Mouse (Mus musculus) urinary bladder, postnatal 25 days (tissue): ENCODE results near the gene Rbm38.

ENCODE experiments used
- DNase-seq: peaks from one replicate; pipeline ENCODE4 v3.0.0; 2022; ENCODE audit warnings: low spot score

Gene Rbm38

DNA sequence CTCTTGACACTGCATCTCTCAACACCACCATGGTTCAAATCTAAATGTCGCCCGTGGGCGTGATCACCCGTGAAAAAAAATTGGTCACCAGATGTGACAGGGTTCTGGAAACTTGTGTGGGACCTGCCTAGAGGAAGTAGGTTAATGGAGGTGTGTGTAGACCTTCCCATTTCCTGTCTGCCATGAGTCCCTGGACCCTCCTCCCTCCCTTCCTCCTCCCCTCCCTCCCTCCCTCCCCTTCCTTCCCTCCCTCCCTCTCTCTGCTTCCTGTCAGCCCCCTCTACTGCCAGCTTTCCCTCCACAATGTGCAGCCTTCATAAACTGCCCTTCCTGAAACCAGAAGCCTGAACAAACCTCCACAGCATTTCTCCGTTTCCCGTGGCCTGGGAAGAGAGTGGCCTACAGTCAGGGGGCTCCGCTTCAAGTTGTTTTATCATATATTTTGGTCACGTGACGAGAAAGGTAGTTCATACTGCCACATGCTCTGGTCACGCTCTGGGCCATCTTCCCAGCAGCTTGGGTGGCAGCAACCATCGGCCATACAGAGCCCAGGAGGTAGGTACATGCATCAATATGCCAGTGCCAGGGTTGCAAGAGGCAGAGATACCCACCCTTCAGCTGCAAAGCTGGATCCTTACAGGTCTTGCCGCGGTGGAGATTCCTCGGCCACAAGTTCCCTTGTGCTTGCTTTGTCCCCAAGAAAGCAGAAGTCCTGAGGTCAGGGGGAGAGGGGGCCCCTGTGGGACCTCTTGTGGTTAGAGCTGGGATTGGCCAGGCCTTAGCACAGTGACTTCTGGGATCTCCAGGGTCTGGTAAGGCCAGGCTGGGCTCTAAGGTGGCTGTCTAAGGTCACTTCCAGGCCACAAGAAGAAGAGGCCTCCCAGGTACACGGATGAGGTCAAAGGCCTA lies 41.4 kb downstream of the Rbm38 start:
- DNase-seq: no peak

DNA sequence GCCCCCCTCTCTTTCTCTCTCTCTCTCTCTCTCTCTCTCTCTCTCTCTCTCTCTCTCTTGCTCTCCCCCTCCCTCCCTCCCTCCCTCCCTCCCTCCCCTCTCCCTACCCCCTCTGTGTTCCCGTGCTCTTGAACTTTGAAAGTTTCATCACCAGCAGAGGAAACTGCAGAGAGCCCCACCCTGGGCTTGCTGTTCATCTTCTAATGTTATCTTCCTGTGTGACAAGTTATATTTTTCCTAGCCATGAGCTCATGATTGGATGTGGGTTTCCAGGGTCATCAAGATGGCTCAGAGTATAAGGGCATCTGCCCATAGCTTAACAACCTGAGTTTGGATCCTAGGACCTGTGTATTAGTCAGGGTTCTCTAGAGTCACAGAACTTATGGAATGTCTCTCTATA lies 42.9 kb downstream of the Rbm38 start:
- no peak for DNase-seq

- DNase-seq: no peak
Measured at GRCm38 (mm10) chr2:173064864-173065263, 44.6 kb downstream of the Rbm38 start.

- no peak for DNase-seq
Measured at GRCm38 (mm10) chr2:173072948-173073347, 52.6 kb downstream of the Rbm38 start.

DNA sequence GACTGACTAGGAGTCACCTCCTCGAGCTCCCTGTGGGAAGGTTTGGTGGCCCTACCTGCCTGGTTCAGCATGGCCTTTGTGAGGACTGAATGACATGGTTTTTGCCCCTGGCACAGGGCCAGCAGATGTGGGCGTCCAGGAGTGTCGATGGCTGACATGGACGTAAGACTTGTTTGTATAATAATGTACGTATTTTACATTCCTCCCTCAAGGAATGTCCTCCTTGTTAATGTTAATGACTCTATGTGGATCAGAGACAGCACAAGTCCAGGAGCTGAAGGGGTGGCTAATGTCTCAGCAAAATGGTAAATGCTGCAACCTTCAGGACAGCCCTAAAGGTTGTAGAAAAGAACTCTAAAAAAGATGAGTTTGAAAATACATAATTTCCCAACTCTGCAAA lies 53.4 kb downstream of the Rbm38 start:
- DNase-seq: no peak

GRCm38 (mm10) chr2:173076921-173077320 lies 56.6 kb downstream of the Rbm38 start:
- DNase-seq: no peak

DNA sequence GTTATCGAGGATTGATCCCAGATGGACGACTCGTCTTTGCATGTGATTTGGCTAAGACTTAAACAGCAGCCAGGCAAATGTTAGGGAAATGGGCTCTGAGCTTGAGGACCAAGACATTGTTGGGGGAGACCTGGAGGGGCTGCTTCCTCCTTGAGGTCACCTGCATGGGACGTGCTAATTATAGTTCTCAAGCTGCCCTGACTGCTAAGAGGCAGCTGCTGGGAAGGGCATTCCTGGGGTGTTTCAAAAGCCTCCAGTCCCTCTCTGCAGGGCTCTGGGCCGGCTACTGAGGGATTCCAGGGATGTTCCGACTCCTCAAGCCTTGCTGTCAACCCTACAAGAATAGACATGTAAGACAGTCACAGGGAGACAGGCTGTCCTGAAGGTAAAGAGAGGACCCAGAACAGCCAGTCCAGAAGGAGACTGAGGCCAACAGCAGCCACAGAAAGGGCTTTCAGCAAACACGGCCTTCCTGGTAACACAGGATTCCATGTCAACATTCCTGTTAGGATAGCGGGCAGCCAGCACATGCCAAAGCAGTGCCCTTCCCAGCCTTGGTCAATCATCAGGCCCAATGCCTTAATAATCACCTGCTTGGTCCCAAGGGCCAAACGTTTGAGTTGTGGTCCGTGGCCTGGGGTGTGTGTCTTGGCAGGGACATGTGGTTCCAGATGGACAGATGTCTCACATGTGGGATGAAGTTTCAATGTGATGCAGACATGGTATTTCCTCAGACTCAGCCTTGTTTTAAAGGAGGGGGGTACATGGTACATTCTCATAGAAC lies 59.7 kb downstream of the Rbm38 start:
- no peak for DNase-seq

- DNase-seq: peak; percentile 67
Measured at GRCm38 (mm10) chr2:173080785-173081241, 60.5 kb downstream of the Rbm38 start.

GRCm38 (mm10) chr2:173082706-173083105 lies 62.4 kb downstream of the Rbm38 start:
- DNase-seq: no peak

DNA sequence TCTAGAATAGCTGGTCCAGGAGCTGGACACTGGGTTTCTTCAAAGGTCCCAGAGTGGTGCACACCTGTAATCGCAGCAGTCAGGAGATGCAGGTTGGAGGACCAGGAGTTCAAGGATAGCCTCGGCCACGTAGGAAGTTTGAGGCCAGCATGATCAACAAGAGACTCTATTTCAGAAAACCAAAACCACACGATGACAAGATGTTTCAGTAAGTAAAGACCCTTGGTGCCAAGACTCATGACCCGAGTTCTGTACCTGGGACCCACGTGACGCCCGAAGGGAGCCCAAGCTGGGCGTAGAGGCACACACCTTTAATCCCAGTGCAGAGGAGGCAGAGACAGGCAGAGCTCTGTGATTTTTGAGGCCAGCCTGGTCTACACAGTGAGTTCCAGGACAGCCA lies 62.8 kb downstream of the Rbm38 start:
- no peak for DNase-seq

- DNase-seq: no peak
Measured at GRCm38 (mm10) chr2:173083712-173084475, 63.6 kb downstream of the Rbm38 start.
